Mouse (Mus musculus): ENCODE measurements around the gene Ghdc. TPM values are rescaled to one million over a fixed set of nuclear protein-coding genes. Genes with fewer than 3 reads are reported as not detected.

The Ghdc gene
- polyA plus RNA-seq, 1 experiment: 5.5 TPM

- no peak overlapping the region for H3K4me3 ChIP-seq (ENCODE audit: insufficient read depth, poor library complexity, severe bottlenecking)
- no peak overlapping the region for H3ac ChIP-seq (ENCODE audit: control insufficient read depth, insufficient read length, low read depth)
- TF ChIP-seq FOSL1 (IDR thresholded peaks at IDR 0.05; ENCODE audit: insufficient read depth, low read length, poor library complexity, severe bottlenecking) (no peak), CTCF (IDR thresholded peaks at IDR 0.05; ENCODE audit: control insufficient read depth, insufficient read depth, insufficient read length) (no peak), CEBPB (IDR thresholded peaks at IDR 0.05; ENCODE audit: low read depth) (no peak), USF1 (IDR thresholded peaks at IDR 0.05; ENCODE audit: low read depth) (no peak), MAX (IDR thresholded peaks at IDR 0.05) (no peak), MYOG (IDR thresholded peaks at IDR 0.05; ENCODE audit: control insufficient read depth, extremely low read depth, insufficient read length) (no peak), MYOD1 (IDR thresholded peaks at IDR 0.05; ENCODE audit: control insufficient read depth, insufficient read length, low read depth) (no peak)
- H3K79me3 ChIP-seq (ENCODE audit: low read depth): no peaks in the 10 kb centered on the region
- peaks cover 3% of the 10 kb centered on the region for H3K27me3 ChIP-seq (ENCODE audit: control insufficient read depth, insufficient read depth, insufficient read length)
- H3K36me3 ChIP-seq (ENCODE audit: control insufficient read depth, insufficient read depth): no peaks in the 10 kb centered on the region
- H3K79me2 ChIP-seq (ENCODE audit: control insufficient read depth, insufficient read depth): no peaks in the 10 kb centered on the region
Measured at GRCm38 (mm10) chr11:100816801-100817200, 46.0 kb upstream of the Ghdc start.

DNA sequence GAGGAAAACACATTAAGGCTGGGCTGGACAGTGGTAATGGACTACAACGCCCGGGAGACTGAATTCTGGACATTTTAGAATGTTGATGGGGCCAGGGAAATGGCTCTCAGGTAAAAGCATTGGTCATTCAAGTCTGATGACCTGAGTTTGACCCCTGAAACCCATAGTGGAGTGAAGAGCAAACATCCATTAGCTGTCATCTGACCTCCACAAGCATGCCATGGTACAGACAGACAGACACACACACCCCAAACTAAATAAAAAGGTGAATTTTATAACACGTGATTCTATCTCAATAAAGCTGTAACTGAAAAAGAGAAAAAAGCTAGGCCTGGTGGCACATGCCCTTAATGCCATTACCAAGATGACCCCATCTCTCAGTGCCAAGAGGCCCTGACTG, 45.6 kb upstream of the Ghdc start:
- no peak overlapping the region for H3K4me3 ChIP-seq (ENCODE audit: insufficient read depth, poor library complexity, severe bottlenecking)
- no peaks in the 10 kb centered on the region for H3K79me2 ChIP-seq (ENCODE audit: control insufficient read depth, insufficient read depth)
- H3K36me3 ChIP-seq (ENCODE audit: control insufficient read depth, insufficient read depth): no peaks in the 10 kb centered on the region
- TF ChIP-seq CTCF (IDR thresholded peaks at IDR 0.05; ENCODE audit: control insufficient read depth, insufficient read depth, insufficient read length): no peak
- no peak for TF ChIP-seq MAX (IDR thresholded peaks at IDR 0.05)
- TF ChIP-seq MYOD1 (IDR thresholded peaks at IDR 0.05; ENCODE audit: control insufficient read depth, insufficient read length, low read depth): no peak
- TF ChIP-seq MYOG (IDR thresholded peaks at IDR 0.05; ENCODE audit: control insufficient read depth, extremely low read depth, insufficient read length): no peak
- no peak for TF ChIP-seq FOSL1 (IDR thresholded peaks at IDR 0.05; ENCODE audit: insufficient read depth, low read length, poor library complexity, severe bottlenecking)
- no peak overlapping the region for H3ac ChIP-seq (ENCODE audit: control insufficient read depth, insufficient read length, low read depth)
- H3K27me3 ChIP-seq (ENCODE audit: control insufficient read depth, insufficient read depth, insufficient read length): peaks cover 3% of the 10 kb centered on the region
- no peaks in the 10 kb centered on the region for H3K79me3 ChIP-seq (ENCODE audit: low read depth)

- Histone ChIP-seq H3K36me3 (ENCODE audit: control insufficient read depth, insufficient read depth) (no peaks in the 10 kb centered on the region), H3K4me3 (ENCODE audit: insufficient read depth, poor library complexity, severe bottlenecking) (no peak overlapping the region), H3K79me3 (ENCODE audit: low read depth) (no peaks in the 10 kb centered on the region), H3ac (ENCODE audit: control insufficient read depth, insufficient read length, low read depth) (no peak overlapping the region), H3K79me2 (ENCODE audit: control insufficient read depth, insufficient read depth) (no peaks in the 10 kb centered on the region), H3K27me3 (ENCODE audit: control insufficient read depth, insufficient read depth, insufficient read length) (peaks cover 3% of the 10 kb centered on the region)
- no peak for TF ChIP-seq FOSL1 (IDR thresholded peaks at IDR 0.05; ENCODE audit: insufficient read depth, low read length, poor library complexity, severe bottlenecking)
- TF ChIP-seq CEBPB (IDR thresholded peaks at IDR 0.05; ENCODE audit: low read depth): no peak
- no peak for TF ChIP-seq MYOG (IDR thresholded peaks at IDR 0.05; ENCODE audit: control insufficient read depth, extremely low read depth, insufficient read length)
- no peak for TF ChIP-seq USF1 (IDR thresholded peaks at IDR 0.05; ENCODE audit: low read depth)
- TF ChIP-seq CTCF (IDR thresholded peaks at IDR 0.05; ENCODE audit: control insufficient read depth, insufficient read depth, insufficient read length): no peak
- TF ChIP-seq MAX (IDR thresholded peaks at IDR 0.05): no peak
- no peak for TF ChIP-seq MYOD1 (IDR thresholded peaks at IDR 0.05; ENCODE audit: control insufficient read depth, insufficient read length, low read depth)
Measured at GRCm38 (mm10) chr11:100814498-100814897, 43.7 kb upstream of the Ghdc start.

- Histone ChIP-seq H3K79me2 (ENCODE audit: control insufficient read depth, insufficient read depth) (no peaks in the 10 kb centered on the region), H3K79me3 (ENCODE audit: low read depth) (no peaks in the 10 kb centered on the region), H3ac (ENCODE audit: control insufficient read depth, insufficient read length, low read depth) (no peak overlapping the region), H3K4me3 (ENCODE audit: insufficient read depth, poor library complexity, severe bottlenecking) (no peak overlapping the region), H3K36me3 (ENCODE audit: control insufficient read depth, insufficient read depth) (no peaks in the 10 kb centered on the region), H3K27me3 (ENCODE audit: control insufficient read depth, insufficient read depth, insufficient read length) (peaks cover 3% of the 10 kb centered on the region)
- TF ChIP-seq MAX (IDR thresholded peaks at IDR 0.05) (no peak), FOSL1 (IDR thresholded peaks at IDR 0.05; ENCODE audit: insufficient read depth, low read length, poor library complexity, severe bottlenecking) (no peak), USF1 (IDR thresholded peaks at IDR 0.05; ENCODE audit: low read depth) (no peak), MYOD1 (IDR thresholded peaks at IDR 0.05; ENCODE audit: control insufficient read depth, insufficient read length, low read depth) (no peak), CEBPB (IDR thresholded peaks at IDR 0.05; ENCODE audit: low read depth) (no peak), CTCF (IDR thresholded peaks at IDR 0.05; ENCODE audit: control insufficient read depth, insufficient read depth, insufficient read length) (no peak), MYOG (IDR thresholded peaks at IDR 0.05; ENCODE audit: control insufficient read depth, extremely low read depth, insufficient read length) (no peak)
Measured at GRCm38 (mm10) chr11:100811132-100811531, 40.4 kb upstream of the Ghdc start.

- Histone ChIP-seq H3K36me3 (ENCODE audit: control insufficient read depth, insufficient read depth) (no peaks in the 10 kb centered on the region), H3K79me3 (ENCODE audit: low read depth) (no peaks in the 10 kb centered on the region), H3K79me2 (ENCODE audit: control insufficient read depth, insufficient read depth) (no peaks in the 10 kb centered on the region), H3ac (ENCODE audit: control insufficient read depth, insufficient read length, low read depth) (no peak overlapping the region), H3K4me3 (ENCODE audit: insufficient read depth, poor library complexity, severe bottlenecking) (no peak overlapping the region), H3K27me3 (ENCODE audit: control insufficient read depth, insufficient read depth, insufficient read length) (peaks cover 3% of the 10 kb centered on the region)
- no peak for TF ChIP-seq USF1 (IDR thresholded peaks at IDR 0.05; ENCODE audit: low read depth)
- TF ChIP-seq FOSL1 (IDR thresholded peaks at IDR 0.05; ENCODE audit: insufficient read depth, low read length, poor library complexity, severe bottlenecking): no peak
- no peak for TF ChIP-seq CEBPB (IDR thresholded peaks at IDR 0.05; ENCODE audit: low read depth)
- TF ChIP-seq MAX (IDR thresholded peaks at IDR 0.05): no peak
- no peak for TF ChIP-seq CTCF (IDR thresholded peaks at IDR 0.05; ENCODE audit: control insufficient read depth, insufficient read depth, insufficient read length)
- TF ChIP-seq MYOD1 (IDR thresholded peaks at IDR 0.05; ENCODE audit: control insufficient read depth, insufficient read length, low read depth): no peak
- no peak for TF ChIP-seq MYOG (IDR thresholded peaks at IDR 0.05; ENCODE audit: control insufficient read depth, extremely low read depth, insufficient read length)
Measured at GRCm38 (mm10) chr11:100810516-100810915, 39.8 kb upstream of the Ghdc start.
